ENCODE assay signal across 23 mouse cellular contexts in the genomic region with DNA sequence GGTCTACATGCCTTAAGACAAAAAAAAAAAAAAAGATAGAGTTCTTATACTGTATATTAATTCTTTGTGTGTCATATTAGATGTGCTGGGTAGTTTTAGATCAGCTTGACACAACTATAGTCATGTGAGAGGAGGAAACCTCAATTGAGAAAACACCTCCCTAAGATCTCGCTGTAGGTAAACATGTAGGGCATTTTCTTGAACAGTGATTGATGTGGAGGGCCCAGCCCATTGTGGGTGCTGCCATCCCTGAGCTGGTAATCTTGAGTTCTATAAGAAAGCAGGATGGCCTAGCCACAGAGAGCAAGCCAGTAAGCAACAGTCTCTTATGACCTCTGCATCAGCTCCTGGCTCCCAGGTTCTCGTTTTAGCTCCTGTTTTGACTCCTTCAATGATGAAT. TPM values are rescaled to one million over a fixed set of nuclear protein-coding genes. Genes with fewer than 3 reads are reported as not detected.
A peak's percentile ranks its signal among the peaks of the same experiment; 100 is the strongest.
DNase-seq lines count a peak whose midpoint lies in the region; ATAC-seq and TF ChIP-seq lines count a peak whose summit lies in the region.
"Had no signal": no experiment of that assay in that cellular context is flagged by ENCODE, and none has a peak within 500 bp of the region (broad histone marks: within the 10 kb centered on the region; RNA-seq: fewer than 3 reads in every experiment).

No protein-coding gene starts in this region.

- no peaks in the 10 kb centered on the region for H3K36me3 ChIP-seq in thymus, adult 2 months (ENCODE audit: control insufficient read depth, insufficient read depth, low read length)
- H3K36me3 ChIP-seq: embryonic facial prominence, embryonic 15.5 days; forebrain, embryonic 10.5 days; hindbrain, embryonic 12.5 days; intestine, embryonic 15.5 days had no signal

- TF ChIP-seq CTCF in thymus, adult 2 months (IDR thresholded peaks at IDR 0.05; ENCODE audit: borderline replicate concordance, control insufficient read depth, extremely low read depth, insufficient read depth, low read length, poor library complexity): no peak

- WGBS in thymus, adult 2 months: 42% methylated on average over 2 of the region's 2 CpGs

- peak; percentile 11 for DNase-seq in lung, postnatal 36 days
- no peak for DNase-seq in lung, postnatal 4 days
- DNase-seq in T-cell, adult 2 months (ENCODE audit: low spot score): peak; percentile 85
- no peak for DNase-seq in adipocyte (ENCODE audit: low spot score)
- DNase-seq in thymus, adult 2 months: no peak
- no peak for DNase-seq in thymus, adult 18-20 months
- DNase-seq: adrenal gland, postnatal 14 days; cerebellum, adult 2 months; cerebellum, postnatal 10 days; gastrocnemius, adult 2 months; gastrocnemius, postnatal 25 days; heart, postnatal 10 days; heart, postnatal 4 days had no signal

- no peak overlapping the region for H3K4me3 ChIP-seq in thymus, adult 2 months (ENCODE audit: control insufficient read depth, insufficient read depth, low read length)
- H3K4me3 ChIP-seq: embryonic facial prominence, embryonic 15.5 days; erythroblast, embryonic 14.5 days; forebrain, embryonic 10.5 days; gastrocnemius, adult 2 months; hindbrain, embryonic 12.5 days; intestine, embryonic 15.5 days had no signal

- no peaks in the 10 kb centered on the region for H3K4me1 ChIP-seq in thymus, adult 2 months (replicated peaks; ENCODE audit: control insufficient read depth, insufficient read depth, low read length)
- H3K4me1 ChIP-seq: embryonic facial prominence, embryonic 15.5 days; forebrain, embryonic 10.5 days; hindbrain, embryonic 12.5 days; intestine, embryonic 15.5 days had no signal

- peak; percentile 30; the same call in 1 of the 2 replicates for ATAC-seq in megakaryocyte, adult 5-6 weeks (ENCODE audit: poor library complexity, severe bottlenecking)
- ATAC-seq: forebrain, embryonic 14.5 days; hindbrain, embryonic 16.5 days; intestine, embryonic 15.5 days; Patski had no signal

- H3K27me3 ChIP-seq in thymus, adult 2 months (ENCODE audit: control insufficient read depth, insufficient read depth, low read length): no peaks in the 10 kb centered on the region
- H3K27me3 ChIP-seq: CH12.LX; embryonic facial prominence, embryonic 15.5 days; hindbrain, embryonic 12.5 days; intestine, embryonic 15.5 days; Patski had no signal

- TF ChIP-seq POLR2A in thymus, adult 2 months (IDR thresholded peaks at IDR 0.05; ENCODE audit: control insufficient read depth, extremely low read depth, insufficient read depth, low read length, poor library complexity): no peak

- H3K27ac ChIP-seq in thymus, adult 2 months (ENCODE audit: control insufficient read depth, insufficient read depth, low read length): no peak overlapping the region
- H3K27ac ChIP-seq: embryonic facial prominence, embryonic 15.5 days; forebrain, embryonic 10.5 days; gastrocnemius, adult 2 months; hindbrain, embryonic 12.5 days; intestine, embryonic 15.5 days had no signal

RNA-seq across cellular contexts. Expression of a gene that starts 50.1 kb away (rescaled TPM):
- total RNA-seq in megakaryocyte, adult 5-6 weeks (2015): 65.5 and 68.1 TPM in 2 replicates
- 95.3 and 105 TPM in 2 replicates for total RNA-seq in megakaryocyte, adult 5-6 weeks (2017)
- polyA plus RNA-seq in thymus, adult 2 months (2012; rRNA removed): 22.0 and 26.8 TPM in 2 replicates

Comparison
In these comparisons a context has a peak if more than half of its experiments do, and no peak if none do; other contexts are left out.
1. DNase-seq: peak in lung, postnatal 36 days (single experiment) and T-cell, adult 2 months (single experiment); none in lung, postnatal 4 days (0 of 2), adipocyte (single experiment), thymus, adult 2 months (single experiment) and thymus, adult 18-20 months (0 of 2).